ENCODE assay signal across 8 mouse cellular contexts in genomic region chr11:20477183-20478037, GRCm38 (mm10).
DNase-seq lines count a peak whose midpoint lies in the region; ATAC-seq lines count a peak whose summit lies in the region.

No protein-coding gene starts in this region.

- no peak overlapping the region for H3K9ac ChIP-seq in forebrain, embryonic 15.5 days (replicated peaks)

- peak; percentile 68 for ATAC-seq in forebrain, embryonic 15.5 days (replicated peaks)

- H3K36me3 ChIP-seq in forebrain, embryonic 15.5 days = no peaks in the 10 kb centered on the region
- H3K36me3 ChIP-seq in hindbrain, embryonic 10.5 days = no peaks in the 10 kb centered on the region

- H3K27me3 ChIP-seq in forebrain, embryonic 15.5 days = no peaks in the 10 kb centered on the region
- H3K27me3 ChIP-seq in hindbrain, embryonic 10.5 days (ENCODE audit: insufficient read depth, poor library complexity, severe bottlenecking) = no peaks in the 10 kb centered on the region

- H3K4me1 ChIP-seq in forebrain, embryonic 15.5 days = peaks cover 7% of the 10 kb centered on the region
- peaks cover 9% of the 10 kb centered on the region for H3K4me1 ChIP-seq in hindbrain, embryonic 10.5 days (replicated peaks)

- H3K4me2 ChIP-seq in forebrain, embryonic 15.5 days (replicated peaks) = peak overlapping the region; percentile 30

- no peak overlapping the region for H3K27ac ChIP-seq in forebrain, embryonic 15.5 days (replicated peaks)
- peak overlapping the region; percentile 70 for H3K27ac ChIP-seq in hindbrain, embryonic 10.5 days

- no peaks in the 10 kb centered on the region for H3K9me3 ChIP-seq in forebrain, embryonic 15.5 days
- peaks cover 10% of the 10 kb centered on the region for H3K9me3 ChIP-seq in hindbrain, embryonic 10.5 days

- no peak overlapping the region for H3K4me3 ChIP-seq in forebrain, embryonic 15.5 days
- peak overlapping the region; percentile 32 for H3K4me3 ChIP-seq in hindbrain, embryonic 10.5 days

- DNase-seq in layer of hippocampus, adult 11-12 months (ENCODE audit: low spot score) = peak; percentile 53
- DNase-seq in layer of hippocampus, adult 9-10 months (ENCODE audit: low spot score) = no peak
- DNase-seq in cerebellum, adult 18-20 months = peak; percentile 56 to 59
- DNase-seq in hindbrain, embryonic 10.5 days (ENCODE audit: low spot score) = peak; percentile 64
- peak; percentile 28 to 59 for DNase-seq in layer of hippocampus, postnatal 10 days (ENCODE audit: low spot score in 2 of 2)
- peak; percentile 76 for DNase-seq in lung, postnatal 36 days
- peak; percentile 66 for DNase-seq in retina, postnatal 1 day

- 11% methylated on average over 19 of the region's 19 CpGs for WGBS in forebrain, embryonic 15.5 days
- 14% methylated on average over 19 of the region's 19 CpGs for WGBS in hindbrain, embryonic 10.5 days
